Mouse (Mus musculus): Measurements from ENCODE around the gene Phf1. TPM values are rescaled to one million over a fixed set of nuclear protein-coding genes. Genes with fewer than 3 reads are reported as not detected.

The Phf1 gene
- total and polyA plus RNA-seq, 2 experiments from 2014 or later, result 30.8 to 45.7 TPM

DNA sequence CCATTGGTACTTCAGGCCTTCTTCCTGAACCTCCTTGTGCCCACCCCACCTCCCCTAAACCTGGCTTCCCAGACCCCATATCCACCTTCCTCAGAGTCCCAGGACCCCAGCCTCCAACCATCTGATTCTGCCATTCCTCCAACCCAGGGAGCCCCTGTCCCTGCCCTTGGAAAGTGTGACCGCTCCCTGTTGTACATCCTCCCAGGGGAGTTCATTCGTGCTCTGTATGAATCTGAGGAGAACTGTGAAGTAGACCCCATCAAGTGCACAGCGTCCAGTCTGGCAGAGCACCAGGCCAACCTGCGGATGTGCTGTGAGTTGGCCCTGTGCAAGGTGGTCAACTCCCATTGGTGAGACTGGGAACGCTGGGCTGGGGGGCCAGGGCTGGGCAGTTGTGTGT lies 25.0 kb downstream of the Phf1 start:
- Histone ChIP-seq H3K9me3 (ENCODE audit: low read length) (no peaks in the 10 kb centered on the region), H3K27me3 (ENCODE audit: insufficient read depth, low read length) (no peaks in the 10 kb centered on the region), H3K36me3 (ENCODE audit: insufficient read depth, low read length) (peaks cover 74% of the 10 kb centered on the region), H3K27ac (no peak overlapping the region), H3K4me2 (ENCODE audit: low read depth, low read length) (no peak overlapping the region), H3K4me1 (ENCODE audit: insufficient read depth, low read length) (peaks cover under 1% of the 10 kb centered on the region; the same call in 1 of the 2 replicates), H3K4me3 (ENCODE audit: low read length) (no peak overlapping the region), H3K9ac (replicated peaks; ENCODE audit: low read length) (no peak overlapping the region)
- 97% methylated on average over 5 of the region's 5 CpGs for WGBS
- no peak for TF ChIP-seq CTCF (IDR thresholded peaks at IDR 0.05; ENCODE audit: low read depth)
- DNase-seq (ENCODE audit: low spot score) (no peak), ATAC-seq (no peak)

DNA sequence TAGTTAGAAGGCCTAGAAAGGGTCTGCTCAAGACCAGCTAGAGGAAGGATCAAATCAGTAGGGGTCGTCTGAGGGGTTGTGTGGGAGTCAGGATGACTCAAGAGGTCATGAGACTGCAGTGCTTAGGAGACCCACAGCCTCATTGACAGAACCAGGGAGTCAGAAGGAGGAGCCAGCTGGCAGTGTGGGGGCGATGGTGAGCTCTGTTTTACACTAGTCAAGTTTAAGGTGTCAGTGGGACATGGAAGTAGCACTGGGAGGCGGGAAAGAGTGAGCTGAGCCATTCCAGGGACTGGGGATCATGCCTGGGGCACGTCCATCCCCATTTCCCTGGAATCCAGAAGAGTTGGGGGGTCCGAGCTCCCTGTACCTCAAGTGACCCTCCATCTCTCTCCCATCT lies 26.0 kb downstream of the Phf1 start:
- Histone ChIP-seq H3K27ac (no peak overlapping the region), H3K4me3 (ENCODE audit: low read length) (no peak overlapping the region), H3K9ac (replicated peaks; ENCODE audit: low read length) (no peak overlapping the region), H3K4me1 (ENCODE audit: insufficient read depth, low read length) (no peaks in the 10 kb centered on the region), H3K9me3 (ENCODE audit: low read length) (no peaks in the 10 kb centered on the region), H3K27me3 (ENCODE audit: insufficient read depth, low read length) (no peaks in the 10 kb centered on the region), H3K4me2 (ENCODE audit: low read depth, low read length) (no peak overlapping the region), H3K36me3 (ENCODE audit: insufficient read depth, low read length) (peaks cover 77% of the 10 kb centered on the region)
- 74% methylated on average over 5 of the region's 5 CpGs for WGBS
- DNase-seq (ENCODE audit: low spot score) (no peak), ATAC-seq (no peak)
- TF ChIP-seq CTCF (IDR thresholded peaks at IDR 0.05; ENCODE audit: low read depth), result no peak

GRCm38 (mm10) chr17:26959815-26960214 lies 27.0 kb downstream of the Phf1 start:
- no peak overlapping the region for H3K9ac ChIP-seq (replicated peaks; ENCODE audit: low read length)
- H3K36me3 ChIP-seq (ENCODE audit: insufficient read depth, low read length), result peaks cover 84% of the 10 kb centered on the region
- ATAC-seq (no peak), DNase-seq (ENCODE audit: low spot score) (no peak)
- WGBS, result 96% methylated on average over 4 of the region's 4 CpGs
- H3K4me2 ChIP-seq (ENCODE audit: low read depth, low read length), result no peak overlapping the region
- no peaks in the 10 kb centered on the region for H3K27me3 ChIP-seq (ENCODE audit: insufficient read depth, low read length)
- H3K27ac ChIP-seq, result no peak overlapping the region
- H3K9me3 ChIP-seq (ENCODE audit: low read length), result no peaks in the 10 kb centered on the region
- no peaks in the 10 kb centered on the region for H3K4me1 ChIP-seq (ENCODE audit: insufficient read depth, low read length)
- no peak for TF ChIP-seq CTCF (IDR thresholded peaks at IDR 0.05; ENCODE audit: low read depth)
- no peak overlapping the region for H3K4me3 ChIP-seq (ENCODE audit: low read length)

GRCm38 (mm10) chr17:26961572-26962240 lies 28.9 kb downstream of the Phf1 start:
- Histone ChIP-seq H3K27me3 (ENCODE audit: insufficient read depth, low read length) (no peaks in the 10 kb centered on the region), H3K9ac (replicated peaks; ENCODE audit: low read length) (no peak overlapping the region), H3K4me2 (ENCODE audit: low read depth, low read length) (no peak overlapping the region), H3K27ac (no peak overlapping the region), H3K4me1 (ENCODE audit: insufficient read depth, low read length) (no peaks in the 10 kb centered on the region), H3K36me3 (ENCODE audit: insufficient read depth, low read length) (peaks cover 82% of the 10 kb centered on the region), H3K4me3 (ENCODE audit: low read length) (no peak overlapping the region), H3K9me3 (ENCODE audit: low read length) (no peaks in the 10 kb centered on the region)
- DNase-seq (ENCODE audit: low spot score) (no peak), ATAC-seq (no peak)
- TF ChIP-seq CTCF (IDR thresholded peaks at IDR 0.05; ENCODE audit: low read depth), result no peak
- 83% methylated on average over 21 of the region's 21 CpGs for WGBS

DNA sequence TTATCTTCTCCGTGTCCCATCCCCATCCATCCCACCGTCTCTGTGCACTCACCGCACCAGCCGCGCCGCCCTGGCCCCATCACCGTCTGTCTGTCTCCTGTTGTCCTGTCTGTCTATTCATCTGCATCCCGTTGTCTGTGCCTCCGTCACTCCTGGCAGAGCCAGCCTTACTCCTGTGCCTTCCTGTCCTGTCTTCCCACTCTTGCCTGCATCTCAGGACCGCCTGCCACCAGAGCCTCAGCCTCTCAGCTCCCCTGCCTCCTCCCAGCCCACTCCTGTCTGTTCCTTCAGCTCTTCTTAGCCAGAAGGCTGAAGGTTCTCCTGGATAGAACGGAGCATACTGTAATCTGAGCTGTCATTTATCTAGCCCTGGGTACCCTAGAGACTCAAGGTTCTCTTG lies 34.1 kb downstream of the Phf1 start:
- Histone ChIP-seq H3K4me1 (ENCODE audit: insufficient read depth, low read length) (no peaks in the 10 kb centered on the region), H3K4me3 (ENCODE audit: low read length) (no peak overlapping the region), H3K27me3 (ENCODE audit: insufficient read depth, low read length) (no peaks in the 10 kb centered on the region), H3K9me3 (ENCODE audit: low read length) (no peaks in the 10 kb centered on the region), H3K27ac (no peak overlapping the region), H3K9ac (replicated peaks; ENCODE audit: low read length) (no peak overlapping the region), H3K4me2 (ENCODE audit: low read depth, low read length) (no peak overlapping the region), H3K36me3 (ENCODE audit: insufficient read depth, low read length) (peaks cover 60% of the 10 kb centered on the region)
- no peak for TF ChIP-seq CTCF (IDR thresholded peaks at IDR 0.05; ENCODE audit: low read depth)
- DNase-seq (ENCODE audit: low spot score) (no peak), ATAC-seq (no peak)
- WGBS, result 89% methylated on average over 11 of the region's 11 CpGs

DNA sequence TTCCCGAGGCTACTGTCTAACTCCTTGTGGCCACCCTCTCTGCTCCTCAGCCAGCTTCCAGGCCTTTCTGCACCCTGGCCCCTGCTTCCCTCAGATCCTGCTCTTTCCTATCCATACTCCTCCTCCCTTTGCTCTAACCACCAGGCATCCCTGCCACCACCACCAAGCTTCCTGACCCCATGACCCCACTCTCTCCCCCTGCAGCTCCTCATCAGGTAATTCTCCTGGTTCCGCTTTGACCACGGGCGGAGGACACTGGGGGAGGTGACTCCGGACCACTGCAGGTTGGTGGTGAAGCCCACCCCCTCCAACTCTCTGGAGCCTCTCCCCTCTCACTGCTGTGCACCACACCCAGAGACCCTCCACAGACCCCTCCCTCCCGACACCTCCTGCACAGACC lies 34.6 kb downstream of the Phf1 start:
- ATAC-seq (no peak), DNase-seq (ENCODE audit: low spot score) (no peak)
- no peak for TF ChIP-seq CTCF (IDR thresholded peaks at IDR 0.05; ENCODE audit: low read depth)
- Histone ChIP-seq H3K9me3 (ENCODE audit: low read length) (no peaks in the 10 kb centered on the region), H3K36me3 (ENCODE audit: insufficient read depth, low read length) (peaks cover 56% of the 10 kb centered on the region), H3K4me1 (ENCODE audit: insufficient read depth, low read length) (no peaks in the 10 kb centered on the region), H3K27me3 (ENCODE audit: insufficient read depth, low read length) (no peaks in the 10 kb centered on the region), H3K9ac (replicated peaks; ENCODE audit: low read length) (no peak overlapping the region), H3K4me2 (ENCODE audit: low read depth, low read length) (no peak overlapping the region), H3K4me3 (ENCODE audit: low read length) (no peak overlapping the region), H3K27ac (no peak overlapping the region)
- 94% methylated on average over 6 of the region's 6 CpGs for WGBS

- DNase-seq (ENCODE audit: low spot score) (no peak), ATAC-seq (no peak)
- Histone ChIP-seq H3K9me3 (ENCODE audit: low read length) (no peaks in the 10 kb centered on the region), H3K27me3 (ENCODE audit: insufficient read depth, low read length) (no peaks in the 10 kb centered on the region), H3K4me3 (ENCODE audit: low read length) (no peak overlapping the region), H3K27ac (no peak overlapping the region; the same call in 1 of the 2 replicates), H3K4me1 (ENCODE audit: insufficient read depth, low read length) (no peaks in the 10 kb centered on the region), H3K36me3 (ENCODE audit: insufficient read depth, low read length) (peaks cover 49% of the 10 kb centered on the region), H3K4me2 (ENCODE audit: low read depth, low read length) (no peak overlapping the region), H3K9ac (replicated peaks; ENCODE audit: low read length) (no peak overlapping the region)
- whole genome bisulfite sequencing, result 78% methylated on average over 6 of the region's 6 CpGs
- no peak for TF ChIP-seq CTCF (IDR thresholded peaks at IDR 0.05; ENCODE audit: low read depth)
Observed at GRCm38 (mm10) chr17:26968200-26968611, 35.4 kb downstream of the Phf1 start.

Data from hindbrain, postnatal 0 days (tissue).